In the genomic region with DNA sequence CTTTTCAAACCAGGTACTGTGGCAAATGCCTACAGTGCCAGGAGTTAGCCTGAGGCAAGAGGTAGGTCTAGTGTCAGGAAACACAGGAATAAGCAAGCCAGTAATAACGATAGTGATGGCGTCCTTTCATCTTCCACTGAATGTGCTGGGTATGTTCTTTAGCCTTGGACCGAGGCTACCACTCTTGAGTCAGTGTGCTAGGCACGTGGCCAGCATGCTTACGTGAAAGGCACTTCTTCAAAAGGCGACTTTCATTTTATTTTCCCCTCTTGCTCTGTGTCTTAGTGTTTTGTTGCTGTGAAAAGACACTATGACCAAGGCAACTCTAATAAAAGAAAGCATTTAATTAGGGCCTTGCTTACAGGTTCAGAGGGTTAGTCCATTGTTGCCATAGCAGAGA, we compare ENCODE assay signal across 23 mouse cellular contexts.
"Had no signal": no experiment of that assay in that cellular context is flagged by ENCODE, and none has a peak within 500 bp of the region (broad histone marks: within the 10 kb centered on the region; RNA-seq: fewer than 3 reads in every experiment).

No protein-coding gene starts in this region.

- H3K9ac ChIP-seq: kidney, embryonic 15.5 days; limb, embryonic 12.5 days; limb, embryonic 15.5 days; liver, embryonic 14.5 days; liver, postnatal 0 days; lung, embryonic 14.5 days; midbrain, embryonic 12.5 days; neural tube, embryonic 13.5 days; stomach, embryonic 15.5 days had no signal

- H3K4me2 ChIP-seq: kidney, embryonic 15.5 days; limb, embryonic 12.5 days; limb, embryonic 15.5 days; liver, embryonic 11.5 days; lung, embryonic 14.5 days; midbrain, embryonic 12.5 days; neural tube, embryonic 13.5 days; stomach, embryonic 15.5 days had no signal

- H3K4me3 ChIP-seq: kidney, embryonic 15.5 days; limb, embryonic 12.5 days; limb, embryonic 15.5 days; midbrain, embryonic 12.5 days; myocyte; neural tube, embryonic 13.5 days; stomach, embryonic 15.5 days had no signal

- H3K9me3 ChIP-seq: kidney, embryonic 15.5 days; limb, embryonic 12.5 days; limb, embryonic 15.5 days; midbrain, embryonic 12.5 days; neural tube, embryonic 13.5 days; stomach, embryonic 15.5 days had no signal

- H3K27ac ChIP-seq: kidney, embryonic 15.5 days; limb, embryonic 12.5 days; limb, embryonic 15.5 days; liver, embryonic 14.5 days; macrophage; midbrain, embryonic 12.5 days; neural tube, embryonic 13.5 days; stomach, embryonic 15.5 days had no signal

- H3K27me3 ChIP-seq: kidney, embryonic 15.5 days; limb, embryonic 12.5 days; limb, embryonic 15.5 days; midbrain, embryonic 12.5 days; neural tube, embryonic 13.5 days; stomach, embryonic 15.5 days had no signal

- H3K4me1 ChIP-seq: midbrain, embryonic 12.5 days had no signal

- DNase-seq: kidney, postnatal 10 days; kidney, postnatal 36 days; left cerebral cortex, postnatal 4 days; liver, postnatal 0 days; lung, embryonic 14.5 days; retina, postnatal 1 day; right cerebral cortex, postnatal 25 days; spleen, adult 18-20 months; thymus, adult 2 months; thymus, postnatal 14 days; thymus, postnatal 4 days had no signal

- ATAC-seq: liver, postnatal 0 days; lung, postnatal 0 days; midbrain, embryonic 16.5 days had no signal
